Mouse (Mus musculus): ENCODE measurements at regions not wholly inside any gene's neighbourhood (a gene's known extent, or its start where the extent isn't known, plus 50 kb on each side); places are given as distances from the start of the nearest gene placed in this dataset.

DNA sequence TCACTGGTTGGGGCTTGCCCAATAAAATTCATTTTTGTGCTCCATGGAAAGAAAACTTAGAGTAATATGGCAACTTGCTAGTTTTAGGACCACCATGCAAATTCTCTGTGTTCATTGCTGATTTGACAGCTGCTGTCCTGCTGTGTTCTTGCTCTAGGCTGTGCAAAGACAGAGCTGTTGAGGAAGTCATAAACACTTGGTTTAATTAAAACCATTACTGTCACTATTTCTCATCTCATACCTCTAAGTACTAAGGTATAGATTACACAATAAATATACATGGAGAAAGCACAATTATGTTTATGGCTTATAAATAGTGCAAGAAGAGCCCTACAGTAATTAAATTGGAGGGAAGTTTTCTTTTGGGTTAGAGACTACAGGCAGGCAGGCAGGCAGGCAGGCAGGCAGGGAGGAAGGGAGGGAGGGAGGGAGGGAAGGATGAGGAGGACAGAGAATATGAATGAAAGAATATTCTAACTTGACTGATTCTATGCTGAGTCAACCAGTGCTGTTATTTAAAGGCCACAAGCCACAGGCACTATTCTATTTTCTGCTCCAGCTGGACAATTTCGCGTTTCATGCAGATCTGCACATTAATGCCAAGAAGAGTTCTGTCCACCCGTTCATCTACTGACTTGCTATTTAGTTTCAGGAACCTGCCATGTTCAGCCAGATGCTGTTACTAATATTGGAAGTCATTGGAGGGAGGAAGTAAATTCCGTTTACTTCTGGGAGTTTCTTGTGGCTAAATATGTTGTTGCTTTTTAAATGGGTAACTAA, 61.2 kb upstream of the Rgmb start:
- ATAC-seq (ENCODE audit: extremely low read depth, insufficient number of reproducible peaks, low FRiP score, low TSS enrichment), result no peak
- Histone ChIP-seq H3K27ac (replicated peaks) (no peak overlapping the region), H3K9me3 (no peaks in the 10 kb centered on the region), H3K9ac (no peak overlapping the region), H3K4me1 (no peaks in the 10 kb centered on the region), H3K4me2 (no peak overlapping the region), H3K27me3 (replicated peaks) (no peaks in the 10 kb centered on the region), H3K36me3 (no peaks in the 10 kb centered on the region), H3K4me3 (no peak overlapping the region)
- WGBS, result 73% methylated on average over 4 of the region's 4 CpGs

DNA sequence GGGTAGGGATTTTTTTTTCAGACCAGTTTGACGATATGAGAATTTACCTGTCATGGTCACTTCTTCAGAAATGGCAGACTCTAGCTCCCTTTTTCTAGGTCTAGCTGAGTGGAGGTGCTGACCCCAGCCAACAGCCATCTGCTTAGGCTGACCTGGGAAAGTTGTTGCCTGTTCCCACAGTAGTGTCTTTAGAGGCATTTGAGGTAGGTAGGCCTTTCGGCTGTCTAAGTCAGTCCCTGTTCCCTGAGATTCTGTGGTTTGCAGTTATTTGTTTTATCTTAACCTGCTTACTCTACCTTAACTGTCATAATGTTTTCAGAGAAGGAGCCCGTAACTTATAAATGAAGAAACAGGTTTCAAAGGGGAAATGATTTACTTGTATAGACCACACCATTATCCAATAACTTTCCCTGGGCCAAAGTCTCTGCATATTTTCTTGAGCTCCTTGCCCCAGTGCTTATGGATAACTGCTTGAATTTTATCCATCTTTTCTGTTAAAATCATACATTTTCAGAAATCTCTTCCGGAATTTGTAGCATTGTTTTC, 59.8 kb upstream of the Rgmb start:
- H3K4me2 ChIP-seq, result no peak overlapping the region
- no peak overlapping the region for H3K4me3 ChIP-seq
- no peaks in the 10 kb centered on the region for H3K4me1 ChIP-seq
- ATAC-seq (ENCODE audit: extremely low read depth, insufficient number of reproducible peaks, low FRiP score, low TSS enrichment), result no peak
- no peaks in the 10 kb centered on the region for H3K27me3 ChIP-seq (replicated peaks)
- no peak overlapping the region for H3K27ac ChIP-seq (replicated peaks)
- no peak overlapping the region for H3K9ac ChIP-seq
- H3K36me3 ChIP-seq, result no peaks in the 10 kb centered on the region
- 76% methylated on average over 4 of the region's 4 CpGs for WGBS
- no peaks in the 10 kb centered on the region for H3K9me3 ChIP-seq

DNA sequence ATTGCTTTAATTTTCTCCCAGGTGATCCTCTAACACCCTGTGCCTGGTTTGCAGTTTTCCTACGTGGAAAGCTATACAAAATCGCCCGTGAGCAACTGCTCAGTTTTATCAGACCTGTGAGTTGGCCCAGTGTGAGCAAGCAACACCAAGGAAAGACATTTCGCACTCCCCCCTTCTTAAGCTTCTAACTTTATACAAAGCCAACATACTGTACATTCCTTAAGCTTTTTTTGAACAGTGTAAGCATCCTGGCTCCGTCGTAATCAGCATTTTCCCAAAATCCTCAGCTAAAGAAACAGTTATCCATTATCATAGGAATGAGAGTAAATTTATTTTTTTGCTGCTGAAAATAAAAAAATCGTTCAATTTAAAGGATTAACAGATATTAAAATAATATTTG, 52.0 kb upstream of the Rgmb start:
- Histone ChIP-seq H3K9me3 (no peaks in the 10 kb centered on the region), H3K4me3 (no peak overlapping the region), H3K27ac (replicated peaks) (no peak overlapping the region; the same call in 1 of the 2 replicates), H3K4me1 (peaks cover 3% of the 10 kb centered on the region; the same call in 1 of the 2 replicates), H3K4me2 (no peak overlapping the region), H3K9ac (no peak overlapping the region), H3K36me3 (no peaks in the 10 kb centered on the region), H3K27me3 (replicated peaks) (no peaks in the 10 kb centered on the region)
- WGBS, result 49% methylated on average over 7 of the region's 7 CpGs
- no peak for ATAC-seq (ENCODE audit: extremely low read depth, insufficient number of reproducible peaks, low FRiP score, low TSS enrichment)

DNA sequence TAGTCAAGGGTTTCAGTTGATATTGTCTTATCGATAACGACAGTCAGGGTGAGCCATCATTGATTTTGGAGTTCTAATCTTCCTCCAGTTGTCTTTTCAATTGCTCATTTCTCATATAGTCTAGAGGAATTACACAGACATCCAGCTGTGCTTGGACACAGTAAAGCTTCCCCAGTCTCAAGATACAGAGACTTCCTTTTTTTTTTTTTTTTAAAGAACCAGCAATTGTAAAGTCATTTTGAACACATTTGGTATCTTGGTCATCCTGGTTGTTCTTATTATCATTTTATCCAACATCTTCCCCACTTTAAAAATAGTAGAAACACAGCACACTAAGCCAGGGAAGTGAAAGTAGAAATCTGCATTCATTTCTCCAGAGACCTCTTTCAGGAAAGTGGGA, 51.4 kb upstream of the Rgmb start:
- Histone ChIP-seq H3K9ac (no peak overlapping the region), H3K27me3 (replicated peaks) (no peaks in the 10 kb centered on the region), H3K9me3 (no peaks in the 10 kb centered on the region), H3K4me1 (peaks cover 3% of the 10 kb centered on the region; the same call in 1 of the 2 replicates), H3K4me3 (no peak overlapping the region), H3K27ac (replicated peaks) (no peak overlapping the region; the same call in 1 of the 2 replicates), H3K36me3 (no peaks in the 10 kb centered on the region), H3K4me2 (no peak overlapping the region)
- 80% methylated on average over 2 of the region's 2 CpGs for WGBS
- ATAC-seq (ENCODE audit: extremely low read depth, insufficient number of reproducible peaks, low FRiP score, low TSS enrichment), result no peak
